Mouse (Mus musculus) megakaryocyte progenitor cell, adult 5-6 weeks (primary cell): ENCODE data around the gene Snai1. TPM values are rescaled to one million over a fixed set of nuclear protein-coding genes. Genes with fewer than 3 reads are reported as not detected.

ENCODE experiments used
- ATAC-seq: replicated peaks from 2 replicates; pipeline ENCODE4 v1.8.0; 2016; ENCODE audit warnings: mild to moderate bottlenecking, moderate TSS enrichment, inconsistent platforms; ENCODE audit not compliant: poor library complexity
- total RNA-seq, 2 experiments: library from RNA; stranded (forward) in 1 of 2; stranded (reverse) in 1 of 2; fragments of 157-497, 149-512 nt in 1 of 2; fragments of 200-1000 nt in 1 of 2; gene quantifications; 2 replicates each; pipeline versions ENCODE4 v1.2.3 to v1.2.4; 2015 to 2017

The Snai1 gene
- total RNA-seq, 2 experiments from 2014 or later, result 0.33 TPM; not detected in 1

- no peak for ATAC-seq
Observed at GRCm38 (mm10) chr2:167548961-167549360, 11.0 kb downstream of the Snai1 start.

GRCm38 (mm10) chr2:167550341-167550854, 12.4 kb downstream of the Snai1 start:
- no peak for ATAC-seq

- no peak for ATAC-seq
Observed at GRCm38 (mm10) chr2:167551342-167551920, 13.4 kb downstream of the Snai1 start.

- ATAC-seq, result no peak
Observed at GRCm38 (mm10) chr2:167552292-167552691, 14.3 kb downstream of the Snai1 start.

- ATAC-seq, result no peak
Observed at GRCm38 (mm10) chr2:167552927-167553402, 15.0 kb downstream of the Snai1 start.

GRCm38 (mm10) chr2:167555766-167556165, 17.8 kb downstream of the Snai1 start:
- no peak for ATAC-seq

GRCm38 (mm10) chr2:167559413-167559812, 21.4 kb downstream of the Snai1 start:
- ATAC-seq, result no peak

GRCm38 (mm10) chr2:167562101-167562500, 24.1 kb downstream of the Snai1 start:
- ATAC-seq, result no peak; the same call in 1 of the 2 replicates

GRCm38 (mm10) chr2:167563035-167563434, 25.0 kb downstream of the Snai1 start:
- no peak for ATAC-seq

- no peak for ATAC-seq
Observed at GRCm38 (mm10) chr2:167563703-167564102, 25.7 kb downstream of the Snai1 start.

- ATAC-seq, result no peak
Observed at GRCm38 (mm10) chr2:167564551-167565311, 26.7 kb downstream of the Snai1 start.

- no peak for ATAC-seq
Observed at GRCm38 (mm10) chr2:167565312-167565656, 27.3 kb downstream of the Snai1 start.

GRCm38 (mm10) chr2:167565682-167566081, 27.7 kb downstream of the Snai1 start:
- no peak for ATAC-seq

- ATAC-seq, result no peak
Observed at GRCm38 (mm10) chr2:167568112-167568511, 30.1 kb downstream of the Snai1 start.

GRCm38 (mm10) chr2:167569934-167570651, 32.1 kb downstream of the Snai1 start:
- ATAC-seq, result peak; percentile 73

GRCm38 (mm10) chr2:167570815-167571214, 32.8 kb downstream of the Snai1 start:
- ATAC-seq, result no peak

- no peak for ATAC-seq
Observed at GRCm38 (mm10) chr2:167571442-167572220, 33.6 kb downstream of the Snai1 start.

- ATAC-seq, result no peak
Observed at GRCm38 (mm10) chr2:167574814-167575213, 36.8 kb downstream of the Snai1 start.

GRCm38 (mm10) chr2:167575581-167575980, 37.6 kb downstream of the Snai1 start:
- ATAC-seq, result no peak

GRCm38 (mm10) chr2:167576121-167576620, 38.2 kb downstream of the Snai1 start:
- no peak for ATAC-seq
